Mouse (Mus musculus) limb, embryonic 14.5 days (tissue): ENCODE measurements around the gene Ttc7. TPM values are rescaled to one million over a fixed set of nuclear protein-coding genes. Genes with fewer than 3 reads are reported as not detected.

ENCODE experiments used
- ATAC-seq: fragments of 200-750 bp; cut with Nextera tagmentation; 2 replicates; pipeline ENCODE4 v1.8.0; 2017; ENCODE audit warnings: low read depth, moderate number of reproducible peaks, moderate TSS enrichment; ENCODE audit not compliant: low FRiP score
- DNase-seq: peaks from one replicate; pipeline ENCODE4 v3.0.0-alpha.2; 2015; ENCODE audit warnings: low spot score
- H3K27ac ChIP-seq: fragments of 300-500 bp; sonication (generic); replicated peaks from 2 replicates; pipeline ENCODE4 v1.5.1; 2014; ENCODE audit warnings: low read depth, mild to moderate bottlenecking, low read length, moderate library complexity, mixed read lengths
- H3K27me3 ChIP-seq: fragments of 300-500 bp; sonication (generic); 2 replicates; pipeline ENCODE4 v1.6.1; 2014; ENCODE audit warnings: low read length, mixed read lengths; ENCODE audit not compliant: control insufficient read depth, insufficient read depth
- H3K36me3 ChIP-seq: fragments of 300-500 bp; sonication (generic); 2 replicates; pipeline ENCODE4 v1.6.1; 2014; ENCODE audit warnings: mild to moderate bottlenecking, low read length, moderate library complexity, mixed read lengths; ENCODE audit not compliant: control insufficient read depth, insufficient read depth
- H3K4me1 ChIP-seq: fragments of 300-500 bp; sonication (generic); 2 replicates; pipeline ENCODE4 v1.6.1; 2014; ENCODE audit warnings: antibody characterized with exemption, low read length, mixed read lengths; ENCODE audit not compliant: control insufficient read depth, insufficient read depth
- H3K4me2 ChIP-seq: fragments of 300-500 bp; sonication (generic); replicated peaks from 2 replicates; pipeline ENCODE4 v1.6.1; 2014; ENCODE audit warnings: low read depth, mild to moderate bottlenecking, low read length, moderate library complexity; ENCODE audit not compliant: severe bottlenecking
- H3K4me3 ChIP-seq: fragments of 300-500 bp; sonication (generic); replicated peaks from 2 replicates; pipeline ENCODE4 v1.5.1; 2014; ENCODE audit warnings: low read length
- H3K9ac ChIP-seq: fragments of 300-500 bp; sonication (generic); 2 replicates; pipeline ENCODE4 v1.6.1; 2014; ENCODE audit warnings: mild to moderate bottlenecking, low read depth, low read length, moderate library complexity; ENCODE audit not compliant: severe bottlenecking
- H3K9me3 ChIP-seq: fragments of 300-500 bp; sonication (generic); 2 replicates; pipeline ENCODE4 v1.6.1; 2016; ENCODE audit warnings: low read length; ENCODE audit not compliant: control insufficient read depth
- POLR2A ChIP-seq: fragments of 200-500 bp; IDR thresholded peaks from 2 replicates; pipeline ENCODE4 v1.8.0; 2012; ENCODE audit warnings: inconsistent platforms, mild to moderate bottlenecking, moderate library complexity, borderline replicate concordance; ENCODE audit not compliant: insufficient read depth, insufficient read length; ENCODE audit errors: extremely low read depth
- WGBS: fragments of 180-500 bp; shearing (Covaris S2); extraction: QIAGEN DNeasy Blood & Tissue Kit; methylation state at CpG from one replicate; pipeline ENCODE4 v1.1.7; 2014; 5-methylcytosine and 5-hydroxymethylcytosine counted together
- polyA plus RNA-seq, 2 experiments: library from polyadenylated mRNA; depleted of rRNA in 1 of 2; stranded (reverse) in 1 of 2; unstranded in 1 of 2; fragments of >200 nt; fragmentation: Nextera tagmentation in 1 of 2; extraction: Ambion mirVana in 1 of 2; gene quantifications; 2 replicates each; pipeline versions ENCODE4 v1.2.1 to v1.2.3; 2012 to 2014

The Ttc7 gene
- polyA plus RNA-seq, 2 experiments = 7.8 to 9.4 TPM

- no peak for ATAC-seq
- Histone ChIP-seq H3K4me3 (no peak overlapping the region), H3K36me3 (peaks cover 3% of the 10 kb centered on the region; the same call in 1 of the 2 replicates), H3K9ac (no peak overlapping the region), H3K27ac (no peak overlapping the region), H3K4me1 (peaks cover 16% of the 10 kb centered on the region), H3K27me3 (no peaks in the 10 kb centered on the region), H3K4me2 (no peak overlapping the region), H3K9me3 (no peaks in the 10 kb centered on the region)
- DNase-seq = no peak
- no peak for TF ChIP-seq POLR2A
- 72% methylated on average over 7 of the region's 7 CpGs for WGBS
Observed at GRCm38 (mm10) chr17:87310497-87310896, 27.8 kb downstream of the Ttc7 start.

- WGBS = 67% methylated on average over 12 of the region's 12 CpGs
- Histone ChIP-seq H3K4me2 (no peak overlapping the region), H3K4me3 (no peak overlapping the region), H3K27me3 (no peaks in the 10 kb centered on the region), H3K9me3 (no peaks in the 10 kb centered on the region), H3K36me3 (peaks cover 3% of the 10 kb centered on the region; the same call in 1 of the 2 replicates), H3K9ac (no peak overlapping the region), H3K4me1 (peaks cover 16% of the 10 kb centered on the region), H3K27ac (no peak overlapping the region)
- no peak for ATAC-seq
- no peak for DNase-seq
- TF ChIP-seq POLR2A = no peak
Observed at GRCm38 (mm10) chr17:87312351-87312750, 29.7 kb downstream of the Ttc7 start.

- WGBS = 31% methylated on average over 18 of the region's 18 CpGs
- peak overlapping the region; percentile 40 for H3K9ac ChIP-seq
- H3K9me3 ChIP-seq = no peaks in the 10 kb centered on the region
- no peaks in the 10 kb centered on the region for H3K27me3 ChIP-seq
- peaks cover 3% of the 10 kb centered on the region; the same call in 1 of the 2 replicates for H3K36me3 ChIP-seq
- DNase-seq = no peak
- peak; percentile 27; the same call in 1 of the 2 replicates for ATAC-seq
- H3K4me3 ChIP-seq = no peak overlapping the region
- peak overlapping the region; percentile 67 for H3K27ac ChIP-seq
- peak overlapping the region; percentile 30 for H3K4me2 ChIP-seq
- peaks cover 16% of the 10 kb centered on the region for H3K4me1 ChIP-seq
- no peak for TF ChIP-seq POLR2A
Observed at GRCm38 (mm10) chr17:87312924-87313870, 30.5 kb downstream of the Ttc7 start.

GRCm38 (mm10) chr17:87314121-87314520 is 31.4 kb downstream of the Ttc7 start:
- no peaks in the 10 kb centered on the region for H3K27me3 ChIP-seq
- H3K36me3 ChIP-seq = no peaks in the 10 kb centered on the region
- 72% methylated on average over 8 of the region's 8 CpGs for WGBS
- peaks cover 16% of the 10 kb centered on the region for H3K4me1 ChIP-seq
- no peak for DNase-seq
- H3K27ac ChIP-seq = no peak overlapping the region
- no peak overlapping the region for H3K4me2 ChIP-seq
- ATAC-seq = no peak
- H3K9ac ChIP-seq = no peak overlapping the region
- no peaks in the 10 kb centered on the region for H3K9me3 ChIP-seq
- no peak overlapping the region for H3K4me3 ChIP-seq
- no peak for TF ChIP-seq POLR2A

- WGBS = 58% methylated on average over 5 of the region's 5 CpGs
- no peaks in the 10 kb centered on the region for H3K36me3 ChIP-seq
- 0 out of 2 replicates have a peak overlapping the region, but pooled peaks have one; percentile 20 for H3K4me2 ChIP-seq
- H3K9ac ChIP-seq = no peak overlapping the region
- no peak overlapping the region for H3K4me3 ChIP-seq
- H3K27ac ChIP-seq = no peak overlapping the region
- H3K4me1 ChIP-seq = peaks cover 16% of the 10 kb centered on the region
- H3K9me3 ChIP-seq = no peaks in the 10 kb centered on the region
- TF ChIP-seq POLR2A = no peak
- 0 out of 2 replicates have a peak, but pooled peaks have one; percentile 1 for ATAC-seq
- H3K27me3 ChIP-seq = no peaks in the 10 kb centered on the region
- DNase-seq = no peak
Observed at GRCm38 (mm10) chr17:87314530-87314946, 31.9 kb downstream of the Ttc7 start.
